Mouse (Mus musculus) liver, postnatal 0 days (tissue): ENCODE measurements at regions not wholly inside any gene's neighbourhood (a gene's known extent, or its start where the extent isn't known, plus 50 kb on each side); places are given as distances from the start of the nearest gene placed in this dataset.

Experiments used
- CTCF ChIP-seq: sonication (generic); IDR thresholded peaks from 2 replicates; pipeline ENCODE4 v1.5.1; 2016; ENCODE audit warnings: antibody characterized with exemption, low read depth
- EP300 ChIP-seq: IDR thresholded peaks from 2 replicates; pipeline ENCODE4 v1.6.1; 2016; ENCODE audit warnings: antibody characterized with exemption, low read depth, mild to moderate bottlenecking

DNA sequence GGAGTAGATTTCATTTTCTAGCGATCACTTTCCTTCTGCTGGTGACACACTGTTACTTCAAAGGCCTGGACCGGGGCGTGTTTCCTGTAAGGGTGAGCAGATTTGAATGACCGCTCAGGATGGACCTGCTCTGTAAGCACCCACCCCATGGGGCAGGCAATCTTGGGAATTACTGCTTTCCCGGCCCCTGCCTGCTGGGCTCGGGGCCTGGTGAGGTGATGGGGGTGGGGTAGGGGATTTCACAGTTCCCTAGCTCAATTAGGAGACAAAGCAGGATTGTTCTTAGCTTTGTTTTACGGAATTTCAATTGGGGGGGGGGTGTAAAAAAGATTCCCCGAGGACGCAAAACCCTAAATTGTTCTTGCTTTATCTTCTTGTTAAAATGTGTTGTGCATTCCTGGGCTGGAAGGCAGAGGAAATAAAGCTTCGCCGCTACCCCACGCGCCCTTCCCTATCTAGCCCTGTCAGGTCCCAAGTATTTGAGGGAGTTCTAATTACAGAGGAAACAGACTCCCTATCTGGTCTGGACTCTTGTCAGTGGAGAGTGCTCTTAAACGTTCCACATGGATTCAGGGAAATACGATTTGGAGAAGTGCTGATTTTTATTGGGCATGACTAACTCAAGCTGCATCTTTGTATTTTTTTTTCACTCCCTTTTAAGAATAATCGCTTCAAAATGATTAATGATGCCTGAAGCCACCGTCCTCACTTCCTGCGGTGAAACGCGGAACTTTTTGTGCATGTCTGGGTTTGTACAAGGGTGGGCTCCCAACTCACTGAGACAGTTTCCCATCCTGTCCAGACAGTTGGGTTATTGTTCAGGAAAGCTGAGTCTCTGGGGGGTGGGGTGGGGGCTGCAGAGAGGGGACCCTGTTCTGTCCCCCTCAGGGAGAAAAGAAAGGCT is 194.3 kb downstream of the Enc1 start:
- TF ChIP-seq EP300 = no peak
- no peak for TF ChIP-seq CTCF
